Mouse (Mus musculus): ENCODE results near the gene Bcar3.

Bcar3 gene

DNA sequence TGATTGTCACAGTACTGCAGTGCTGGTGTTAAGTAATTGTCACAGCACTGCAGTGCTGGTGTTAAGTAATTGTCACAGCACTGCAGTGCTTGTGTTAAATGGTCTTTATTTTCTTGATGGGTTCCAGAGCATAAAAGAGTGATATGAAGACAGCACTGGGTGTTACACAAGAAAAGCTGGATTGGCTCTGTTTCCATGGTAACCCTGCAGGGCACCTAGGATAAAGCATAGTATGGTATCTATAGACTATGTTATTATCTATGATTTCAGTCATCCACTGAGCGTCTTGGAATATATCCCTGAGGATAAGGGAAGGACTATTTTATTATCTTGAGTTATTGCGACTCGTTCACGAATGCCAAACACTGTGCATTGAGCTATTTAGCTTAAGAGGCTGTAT is 162.9 kb downstream of the Bcar3 start:
- DNase-seq (ENCODE audit: low spot score): no peak

GRCm38 (mm10) chr3:122457723-122458122 is 163.8 kb downstream of the Bcar3 start:
- no peak for DNase-seq (ENCODE audit: low spot score)

DNA sequence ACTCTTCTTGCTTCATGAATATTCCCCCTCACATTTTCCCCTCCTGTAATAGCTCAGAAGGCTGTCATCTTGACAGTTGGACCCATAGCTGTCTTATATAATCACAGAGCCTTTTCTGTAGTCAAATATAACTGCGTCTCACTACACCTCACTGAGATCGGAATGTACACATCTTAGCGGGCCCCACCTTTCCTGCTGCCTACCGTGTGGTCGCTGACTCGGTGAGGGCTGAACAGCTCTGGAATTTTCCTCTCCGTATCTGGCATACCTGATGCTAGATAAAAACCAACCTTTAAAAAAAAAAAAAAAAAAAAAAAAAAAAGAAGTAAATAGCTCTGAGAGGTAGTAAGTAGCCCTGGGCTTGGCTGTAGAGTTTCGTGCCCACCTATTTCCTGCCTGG is 164.8 kb downstream of the Bcar3 start:
- DNase-seq (ENCODE audit: low spot score): no peak

- DNase-seq (ENCODE audit: low spot score): no peak
Measured at GRCm38 (mm10) chr3:122460848-122461511, 167.0 kb downstream of the Bcar3 start.

GRCm38 (mm10) chr3:122461512-122461881 is 167.6 kb downstream of the Bcar3 start:
- DNase-seq (ENCODE audit: low spot score): peak; percentile 57

DNA sequence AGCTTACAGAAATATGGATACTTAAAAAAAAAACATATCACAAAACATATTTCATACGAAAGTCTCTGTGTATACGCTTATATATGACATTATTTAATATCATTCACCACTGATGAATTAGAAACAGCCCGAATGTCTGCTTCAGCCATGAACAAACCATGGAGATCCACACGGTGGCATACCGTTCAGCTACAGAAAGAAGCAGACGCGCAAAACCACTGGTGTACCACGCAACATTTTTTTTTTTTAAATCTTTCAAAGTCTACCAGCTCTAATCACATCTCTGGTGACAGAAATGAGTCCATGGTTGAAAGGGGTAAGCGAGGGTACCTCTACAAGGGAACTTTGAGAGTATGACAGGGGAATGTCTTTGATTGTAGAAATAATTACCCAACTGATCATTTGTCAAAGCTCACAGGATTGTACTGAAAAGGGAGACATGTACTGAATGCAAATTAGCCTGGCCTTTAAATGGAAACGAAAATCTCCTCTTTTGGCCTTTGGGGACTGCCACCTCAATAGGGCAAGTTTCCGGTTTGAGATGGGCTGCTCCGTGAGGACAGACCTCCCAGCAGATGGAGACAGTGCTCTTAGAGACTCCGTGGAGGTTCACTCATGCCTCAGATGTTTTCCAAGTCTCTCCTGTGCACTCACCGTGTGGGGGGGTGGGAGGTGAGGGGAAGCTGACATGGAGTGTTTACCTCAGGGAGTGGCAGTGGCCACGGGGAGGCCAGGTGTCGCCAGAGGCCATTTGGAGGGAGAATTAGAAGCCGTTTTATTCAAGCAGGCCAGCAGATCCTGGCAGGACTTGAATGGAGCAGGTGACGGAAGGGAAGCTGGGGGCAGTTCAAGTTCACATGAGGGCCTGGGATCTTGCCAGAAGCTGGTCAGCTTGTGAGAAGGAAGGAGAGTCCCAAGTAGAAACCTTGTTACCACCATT is 168.3 kb downstream of the Bcar3 start:
- no peak for DNase-seq (ENCODE audit: low spot score)

GRCm38 (mm10) chr3:122463166-122463565 is 169.2 kb downstream of the Bcar3 start:
- no peak for DNase-seq (ENCODE audit: low spot score)

- peak; percentile 88 for DNase-seq (ENCODE audit: low spot score)
Measured at GRCm38 (mm10) chr3:122466100-122466730, 172.3 kb downstream of the Bcar3 start.

- peak; percentile 72 for DNase-seq (ENCODE audit: low spot score)
Measured at GRCm38 (mm10) chr3:122467977-122468376, 174.0 kb downstream of the Bcar3 start.

DNA sequence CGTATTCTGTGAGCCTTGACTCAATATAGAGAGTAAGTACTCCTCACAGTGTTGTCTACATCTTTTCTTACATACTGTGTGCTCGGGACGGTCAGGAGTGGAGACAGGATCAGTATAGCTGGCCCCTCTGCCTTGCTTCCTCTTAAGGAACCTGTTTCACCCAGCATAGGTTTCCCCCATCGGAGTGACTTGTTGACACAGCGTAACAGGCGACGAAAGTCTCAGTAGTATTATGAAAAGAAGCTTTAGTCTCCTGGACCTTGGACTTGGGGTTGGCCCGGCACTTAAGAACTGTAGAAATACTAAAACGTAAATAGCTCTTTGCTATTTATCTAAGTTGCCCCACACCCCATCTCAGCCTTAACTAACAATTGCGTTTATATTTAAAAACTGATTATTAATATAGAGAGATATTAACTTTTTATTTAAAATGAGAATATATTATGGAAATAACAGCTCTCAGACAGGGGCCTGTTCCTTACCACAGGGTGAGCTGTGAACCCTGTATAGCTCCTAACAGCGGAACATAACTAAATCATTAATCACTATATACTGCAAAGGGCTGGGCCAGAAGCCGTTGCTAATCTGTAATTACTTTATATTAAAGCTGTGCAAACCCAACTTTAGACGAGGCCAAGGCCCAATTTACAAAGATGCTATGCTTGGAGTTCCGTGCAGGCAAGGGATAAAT is 176.5 kb downstream of the Bcar3 start:
- DNase-seq (ENCODE audit: low spot score): no peak

GRCm38 (mm10) chr3:122471017-122471721 is 177.2 kb downstream of the Bcar3 start:
- no peak for DNase-seq (ENCODE audit: low spot score)

DNA sequence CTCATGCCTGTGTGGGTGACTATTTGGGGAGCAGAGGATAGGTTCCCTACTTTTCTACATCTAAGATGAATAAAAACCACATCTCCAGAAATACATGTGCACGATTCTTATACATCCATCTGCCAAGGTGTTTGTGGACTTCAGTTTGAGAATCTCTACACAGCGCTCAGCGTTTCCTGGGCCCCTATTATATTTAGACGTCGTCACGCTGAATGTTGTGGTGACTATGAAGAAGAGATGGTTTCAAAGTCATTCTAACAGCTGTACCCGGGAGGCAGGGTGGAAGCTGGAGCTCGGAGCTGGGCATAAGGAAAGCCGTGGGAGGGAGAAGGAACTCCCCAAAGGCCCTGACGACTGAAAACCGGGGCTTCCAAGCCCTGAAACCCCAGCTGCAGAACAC is 178.5 kb downstream of the Bcar3 start:
- DNase-seq (ENCODE audit: low spot score): no peak

DNA sequence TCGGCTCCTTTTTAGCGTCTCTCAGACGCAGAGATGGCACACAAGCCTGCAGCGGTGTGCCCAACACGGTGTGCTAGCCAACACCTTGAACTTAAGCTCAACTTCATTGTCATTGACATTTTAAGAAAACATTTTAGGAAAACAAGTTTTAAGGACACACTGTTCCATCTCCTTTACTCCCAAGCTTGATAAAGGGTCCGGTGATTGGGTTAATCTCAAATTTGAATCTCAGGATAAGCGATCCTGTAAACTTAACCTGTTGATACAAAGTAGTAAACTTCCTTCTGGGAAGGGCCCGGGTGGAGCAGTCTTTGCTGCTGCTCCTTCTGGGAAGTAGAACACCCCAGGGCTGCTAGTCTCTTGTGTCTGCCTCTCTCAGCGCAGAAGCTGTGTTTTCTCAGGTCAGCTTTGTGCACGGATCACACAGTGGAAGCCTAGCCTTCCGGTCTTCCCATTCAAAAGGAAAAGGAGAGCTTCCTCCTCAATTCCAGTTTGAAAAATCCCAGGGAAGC is 179.6 kb downstream of the Bcar3 start:
- DNase-seq (ENCODE audit: low spot score): no peak

DNA sequence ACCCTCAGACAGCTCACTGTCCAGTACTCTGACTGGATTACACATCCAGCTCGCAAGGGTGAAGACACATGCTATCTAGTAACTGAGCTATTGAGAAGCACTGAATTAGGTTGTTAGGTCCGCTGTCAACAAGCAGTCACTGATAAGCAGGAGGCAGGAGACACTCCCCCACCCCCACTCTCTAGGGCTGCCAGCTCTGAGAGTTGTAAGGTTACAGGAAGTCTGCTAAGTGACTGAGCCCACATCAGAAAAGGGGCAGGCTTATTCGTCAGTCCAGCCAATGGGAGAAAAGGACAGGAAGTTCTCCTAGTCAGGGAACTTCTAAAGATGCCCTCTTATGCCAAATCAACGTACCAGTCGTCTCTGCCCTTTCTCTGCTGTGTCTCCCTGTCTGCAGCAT is 180.1 kb downstream of the Bcar3 start:
- DNase-seq (ENCODE audit: low spot score): no peak

- no peak for DNase-seq (ENCODE audit: low spot score)
Measured at GRCm38 (mm10) chr3:122474796-122475195, 180.9 kb downstream of the Bcar3 start.

DNA sequence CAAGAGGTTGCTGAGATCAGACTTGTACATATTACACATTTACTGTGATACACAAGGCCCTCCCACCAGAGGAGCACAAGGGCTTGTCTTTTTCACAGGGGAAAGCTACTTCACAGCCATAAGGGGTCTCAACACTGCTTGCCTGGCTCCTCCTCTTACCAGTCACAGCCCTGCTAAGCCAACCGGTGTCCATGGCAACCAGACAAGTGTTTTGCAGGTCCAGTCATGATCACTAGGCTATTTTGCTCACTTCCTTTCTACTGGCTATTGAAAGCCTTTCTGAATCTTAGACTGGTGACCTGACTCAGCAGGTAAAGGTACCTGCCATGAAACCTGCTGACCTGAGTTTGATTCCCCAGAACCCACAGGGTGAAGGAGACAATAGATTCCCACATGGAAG is 181.8 kb downstream of the Bcar3 start:
- DNase-seq (ENCODE audit: low spot score): peak; percentile 60

DNA sequence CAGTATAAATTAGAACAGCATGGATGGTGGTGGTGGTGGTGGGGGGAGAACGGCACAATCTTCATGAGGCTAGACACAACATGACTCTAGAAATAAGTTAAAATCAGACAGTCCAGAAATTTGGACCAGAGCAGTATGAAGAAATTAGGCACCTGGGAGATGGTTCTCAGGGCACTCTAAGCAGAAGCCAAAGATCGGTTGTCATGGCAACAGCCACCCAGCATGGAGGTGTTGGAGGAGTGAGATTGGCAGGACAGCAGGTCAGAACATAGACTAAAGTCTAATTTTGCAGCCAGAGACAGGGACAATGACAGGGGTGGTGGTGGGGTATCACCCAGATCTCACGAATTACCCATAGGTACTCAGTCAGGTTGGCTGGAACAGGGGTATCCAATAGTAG is 182.7 kb downstream of the Bcar3 start:
- no peak for DNase-seq (ENCODE audit: low spot score)

DNA sequence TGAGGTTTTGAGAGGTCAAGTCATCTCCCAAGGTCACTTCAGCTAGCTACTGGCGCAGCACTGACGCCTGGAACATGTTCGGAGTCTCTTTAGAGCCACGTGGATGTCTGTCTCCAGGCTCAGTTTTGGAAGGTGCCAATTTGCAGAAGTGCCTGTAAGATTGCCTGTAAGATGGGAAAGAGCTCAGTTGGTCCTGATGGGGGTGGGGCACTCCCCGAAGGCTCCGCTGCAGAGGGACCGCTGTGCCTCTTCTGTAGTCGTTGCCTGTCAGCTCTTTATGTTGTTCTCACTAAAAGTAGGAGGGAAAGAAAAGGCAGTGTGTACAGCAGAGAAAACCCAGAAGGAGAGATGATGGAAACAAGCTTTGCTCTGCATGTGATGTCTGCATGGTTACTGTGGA is 183.6 kb downstream of the Bcar3 start:
- no peak for DNase-seq (ENCODE audit: low spot score)

DNA sequence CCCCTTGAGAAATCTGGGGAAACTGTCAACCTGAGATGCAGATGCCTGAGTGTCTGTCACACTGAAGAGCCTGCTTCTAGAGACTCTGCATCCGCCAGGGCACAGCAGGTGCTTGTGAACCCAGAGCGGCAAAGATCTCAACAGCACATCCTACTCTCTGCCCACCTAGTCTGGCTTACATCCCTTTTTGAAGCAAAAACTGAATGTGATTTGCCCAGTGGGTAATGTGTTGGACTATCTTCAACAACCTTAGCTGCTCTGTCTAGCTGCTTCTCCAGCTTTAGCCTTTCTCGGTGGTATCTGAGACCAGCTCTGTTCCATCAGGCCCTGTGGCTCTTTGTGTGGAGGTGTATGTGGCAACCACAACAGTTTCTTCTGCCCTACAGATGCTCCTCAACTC is 184.8 kb downstream of the Bcar3 start:
- no peak for DNase-seq (ENCODE audit: low spot score)

DNA sequence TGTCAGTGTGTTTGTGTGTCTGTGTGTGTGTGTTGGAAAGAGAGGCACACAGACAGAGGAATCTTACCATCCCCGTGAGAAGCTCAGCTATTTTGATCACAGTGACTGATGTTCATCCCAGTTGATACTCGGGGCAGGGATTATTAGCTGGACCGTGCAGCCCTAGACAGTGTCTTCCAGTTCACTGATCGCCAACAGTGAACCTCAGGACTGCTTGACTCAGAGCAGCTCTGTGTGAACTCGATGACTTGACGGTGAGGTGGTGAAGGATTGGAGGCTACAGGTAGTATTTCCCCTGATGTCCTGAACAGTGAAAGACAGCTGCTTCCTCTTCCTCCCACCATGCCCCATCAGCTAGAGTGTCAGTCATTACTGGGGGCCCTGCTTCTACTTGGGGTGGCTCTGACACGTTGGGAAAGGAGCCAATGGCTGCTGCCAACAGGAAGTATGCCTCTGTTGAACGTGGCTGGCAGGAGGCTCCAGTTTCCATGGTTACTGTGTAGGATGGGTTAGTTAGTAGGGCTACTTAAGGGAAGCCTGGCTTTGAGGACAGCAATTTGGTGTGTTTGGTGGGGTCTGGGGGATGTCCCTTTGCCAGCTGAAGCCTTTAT is 186.2 kb downstream of the Bcar3 start:
- no peak for DNase-seq (ENCODE audit: low spot score)

GRCm38 (mm10) chr3:122480986-122481385 is 187.1 kb downstream of the Bcar3 start:
- DNase-seq (ENCODE audit: low spot score): no peak

Measured in retina, embryonic 14.5 days (tissue).